Mouse (Mus musculus): Measurements from ENCODE around the gene Kidins220. TPM values are rescaled to one million over a fixed set of nuclear protein-coding genes. Genes with fewer than 3 reads are reported as not detected.

Gene Kidins220
- polyA plus RNA-seq, 2 experiments, result 31.6 to 46.1 TPM

GRCm38 (mm10) chr12:25098561-25099312, 124.0 kb downstream of the Kidins220 start:
- H3K4me1 ChIP-seq (ENCODE audit: control insufficient read depth, insufficient read depth, low read length), result peaks cover 23% of the 10 kb centered on the region
- H3K27me3 ChIP-seq (ENCODE audit: control insufficient read depth, insufficient read depth, low read length), result no peaks in the 10 kb centered on the region
- H3K9ac ChIP-seq (ENCODE audit: low read depth, low read length, severe bottlenecking), result peak overlapping the region; percentile 83
- DNase-seq (ENCODE audit: low spot score) (peak; percentile 95), ATAC-seq (ENCODE audit: low FRiP score, low read depth) (peak; percentile 79)
- peak overlapping the region; percentile 95 for H3K4me2 ChIP-seq (replicated peaks; ENCODE audit: low read depth, low read length, severe bottlenecking)
- H3K36me3 ChIP-seq (ENCODE audit: control insufficient read depth, insufficient read depth, low read length), result no peaks in the 10 kb centered on the region
- H3K4me3 ChIP-seq (replicated peaks; ENCODE audit: low read length), result peak overlapping the region; percentile 84
- no peaks in the 10 kb centered on the region for H3K9me3 ChIP-seq (ENCODE audit: control insufficient read depth, low read length)
- 0 out of 2 replicates have a peak, but pooled peaks have one; percentile 47 for TF ChIP-seq POLR2A (IDR thresholded peaks at IDR 0.05; ENCODE audit: borderline replicate concordance, extremely low read depth, insufficient read depth, insufficient read length)
- peak overlapping the region; percentile 99 for H3K27ac ChIP-seq (replicated peaks; ENCODE audit: low read depth, low read length)
- under 1% methylated on average over 58 of the region's 61 CpGs for WGBS

- Histone ChIP-seq H3K27me3 (ENCODE audit: control insufficient read depth, insufficient read depth, low read length) (no peaks in the 10 kb centered on the region), H3K36me3 (ENCODE audit: control insufficient read depth, insufficient read depth, low read length) (no peaks in the 10 kb centered on the region), H3K9me3 (ENCODE audit: control insufficient read depth, low read length) (no peaks in the 10 kb centered on the region), H3K9ac (ENCODE audit: low read depth, low read length, severe bottlenecking) (peak overlapping the region; percentile 83), H3K4me1 (ENCODE audit: control insufficient read depth, insufficient read depth, low read length) (peaks cover 26% of the 10 kb centered on the region), H3K27ac (replicated peaks; ENCODE audit: low read depth, low read length) (peak overlapping the region; percentile 99), H3K4me2 (replicated peaks; ENCODE audit: low read depth, low read length, severe bottlenecking) (peak overlapping the region; percentile 95), H3K4me3 (replicated peaks; ENCODE audit: low read length) (peak overlapping the region; percentile 84)
- ATAC-seq (ENCODE audit: low FRiP score, low read depth) (peak; percentile 28), DNase-seq (ENCODE audit: low spot score) (no peak)
- 2% methylated on average over 9 of the region's 9 CpGs for WGBS
- no peak for TF ChIP-seq POLR2A (IDR thresholded peaks at IDR 0.05; ENCODE audit: borderline replicate concordance, extremely low read depth, insufficient read depth, insufficient read length)
Observed at GRCm38 (mm10) chr12:25099313-25099562, 124.5 kb downstream of the Kidins220 start.

- WGBS, result under 1% methylated on average over 38 of the region's 38 CpGs
- H3K27me3 ChIP-seq (ENCODE audit: control insufficient read depth, insufficient read depth, low read length), result no peaks in the 10 kb centered on the region
- peak; percentile 69 for DNase-seq (ENCODE audit: low spot score)
- TF ChIP-seq POLR2A (IDR thresholded peaks at IDR 0.05; ENCODE audit: borderline replicate concordance, extremely low read depth, insufficient read depth, insufficient read length), result no peak
- no peak for ATAC-seq (ENCODE audit: low FRiP score, low read depth)
- peak overlapping the region; percentile 99 for H3K27ac ChIP-seq (replicated peaks; ENCODE audit: low read depth, low read length)
- peak overlapping the region; percentile 84 for H3K4me3 ChIP-seq (replicated peaks; ENCODE audit: low read length)
- no peaks in the 10 kb centered on the region for H3K36me3 ChIP-seq (ENCODE audit: control insufficient read depth, insufficient read depth, low read length)
- peak overlapping the region; percentile 95 for H3K4me2 ChIP-seq (replicated peaks; ENCODE audit: low read depth, low read length, severe bottlenecking)
- peaks cover 26% of the 10 kb centered on the region for H3K4me1 ChIP-seq (ENCODE audit: control insufficient read depth, insufficient read depth, low read length)
- peak overlapping the region; percentile 83 for H3K9ac ChIP-seq (ENCODE audit: low read depth, low read length, severe bottlenecking)
- no peaks in the 10 kb centered on the region for H3K9me3 ChIP-seq (ENCODE audit: control insufficient read depth, low read length)
Observed at GRCm38 (mm10) chr12:25099563-25100408, 125.1 kb downstream of the Kidins220 start.

GRCm38 (mm10) chr12:25100411-25101217, 125.9 kb downstream of the Kidins220 start:
- H3K4me2 ChIP-seq (replicated peaks; ENCODE audit: low read depth, low read length, severe bottlenecking), result peak overlapping the region; percentile 95
- peak overlapping the region; percentile 99 for H3K27ac ChIP-seq (replicated peaks; ENCODE audit: low read depth, low read length)
- DNase-seq (ENCODE audit: low spot score), result peak; percentile 85
- no peaks in the 10 kb centered on the region for H3K36me3 ChIP-seq (ENCODE audit: control insufficient read depth, insufficient read depth, low read length)
- H3K9me3 ChIP-seq (ENCODE audit: control insufficient read depth, low read length), result no peaks in the 10 kb centered on the region
- H3K4me1 ChIP-seq (ENCODE audit: control insufficient read depth, insufficient read depth, low read length), result peaks cover 26% of the 10 kb centered on the region
- peak overlapping the region; percentile 83 for H3K9ac ChIP-seq (ENCODE audit: low read depth, low read length, severe bottlenecking)
- no peaks in the 10 kb centered on the region for H3K27me3 ChIP-seq (ENCODE audit: control insufficient read depth, insufficient read depth, low read length)
- TF ChIP-seq POLR2A (IDR thresholded peaks at IDR 0.05; ENCODE audit: borderline replicate concordance, extremely low read depth, insufficient read depth, insufficient read length), result peak; percentile 22; the same call in 1 of the 2 replicates
- ATAC-seq (ENCODE audit: low FRiP score, low read depth), result 0 out of 2 replicates have a peak, but pooled peaks have one; percentile 11
- under 1% methylated on average over 53 of the region's 59 CpGs for WGBS
- H3K4me3 ChIP-seq (replicated peaks; ENCODE audit: low read length), result peak overlapping the region; percentile 84

GRCm38 (mm10) chr12:25101389-25101788, 126.7 kb downstream of the Kidins220 start:
- H3K9ac ChIP-seq (ENCODE audit: low read depth, low read length, severe bottlenecking), result no peak overlapping the region; the same call in 1 of the 2 replicates
- H3K4me3 ChIP-seq (replicated peaks; ENCODE audit: low read length), result peak overlapping the region; percentile 84
- H3K27me3 ChIP-seq (ENCODE audit: control insufficient read depth, insufficient read depth, low read length), result no peaks in the 10 kb centered on the region
- no peaks in the 10 kb centered on the region for H3K9me3 ChIP-seq (ENCODE audit: control insufficient read depth, low read length)
- no peaks in the 10 kb centered on the region for H3K36me3 ChIP-seq (ENCODE audit: control insufficient read depth, insufficient read depth, low read length)
- TF ChIP-seq POLR2A (IDR thresholded peaks at IDR 0.05; ENCODE audit: borderline replicate concordance, extremely low read depth, insufficient read depth, insufficient read length), result no peak
- DNase-seq (ENCODE audit: low spot score), result peak; percentile 29
- ATAC-seq (ENCODE audit: low FRiP score, low read depth), result no peak
- H3K27ac ChIP-seq (replicated peaks; ENCODE audit: low read depth, low read length), result peak overlapping the region; percentile 99
- H3K4me1 ChIP-seq (ENCODE audit: control insufficient read depth, insufficient read depth, low read length), result peaks cover 26% of the 10 kb centered on the region
- peak overlapping the region; percentile 95 for H3K4me2 ChIP-seq (replicated peaks; ENCODE audit: low read depth, low read length, severe bottlenecking)
- 12% methylated on average over 5 of the region's 5 CpGs for WGBS

Measured in limb, embryonic 14.5 days (tissue).